Mouse (Mus musculus): ENCODE data around the gene Rmdn2. TPM values are rescaled to one million over a fixed set of nuclear protein-coding genes. Genes with fewer than 3 reads are reported as not detected.

Gene Rmdn2
- total and polyA plus RNA-seq, 2 experiments from 2014 or later: 9.4 to 12.0 TPM

DNA sequence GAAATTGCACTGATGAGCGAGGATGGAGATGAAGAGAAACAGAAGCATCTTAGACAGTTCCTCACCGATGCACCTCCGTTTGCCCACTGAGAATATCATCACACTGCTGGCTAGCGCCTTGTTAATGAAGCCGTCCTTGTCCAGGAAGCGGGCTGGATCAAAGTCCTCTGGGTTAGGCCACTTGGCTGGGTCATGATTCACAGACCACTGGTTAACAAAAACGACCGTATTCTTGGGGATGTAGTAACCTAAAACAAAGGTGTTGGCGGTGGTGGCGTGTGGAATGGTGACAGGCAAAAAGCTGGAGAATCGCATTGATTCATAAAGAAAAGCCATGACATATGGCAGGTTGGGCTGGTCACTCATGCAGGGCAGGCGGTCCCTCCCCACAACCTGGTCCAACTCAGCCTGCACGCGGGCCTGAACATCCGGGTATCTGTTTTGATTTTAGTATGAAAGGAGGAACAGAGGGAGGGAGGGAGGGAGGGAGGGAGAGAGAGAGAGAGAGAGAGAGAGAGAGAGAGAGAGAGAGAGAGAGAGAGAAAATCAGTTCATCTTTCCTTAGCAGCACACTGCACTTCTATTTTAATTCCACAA lies 98.7 kb downstream of the Rmdn2 start:
- DNase-seq: no peak
- 17% methylated on average over 15 of the region's 15 CpGs for WGBS

DNA sequence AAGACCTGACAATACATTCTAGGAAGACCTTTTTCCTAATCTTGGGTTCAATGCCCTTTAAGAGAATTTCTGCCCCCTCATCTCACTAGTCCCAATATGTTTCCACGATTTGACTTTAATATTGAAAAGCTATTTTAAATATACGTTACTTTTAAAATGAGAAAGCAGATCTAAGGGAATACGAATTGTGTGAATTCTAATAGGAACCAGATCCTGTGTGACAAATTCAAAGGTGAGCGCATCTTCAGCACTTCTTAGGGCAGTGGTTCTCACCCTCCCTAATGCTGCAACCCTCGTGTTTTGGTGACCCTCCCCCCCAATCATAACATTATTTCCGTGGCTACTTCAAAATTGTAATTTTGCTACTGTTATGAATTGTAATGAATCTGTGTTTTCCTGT lies 100.3 kb downstream of the Rmdn2 start:
- ATAC-seq: no peak
- H3K4me3 ChIP-seq (ENCODE audit: low read depth, low read length): no peak overlapping the region
- no peak for TF ChIP-seq CTCF (IDR thresholded peaks at IDR 0.05; ENCODE audit: low read depth)

More for the DNA sequence above, 98.7 kb downstream of the Rmdn2 start:
- no peak for ATAC-seq
- Histone ChIP-seq H3K4me1 (ENCODE audit: insufficient read depth) (peaks cover 7% of the 10 kb centered on the region; the same call in 1 of the 2 replicates), H3K4me2 (ENCODE audit: low read depth) (no peak overlapping the region), H3K9me3 (ENCODE audit: low read length) (no peaks in the 10 kb centered on the region), H3K9ac (no peak overlapping the region), H3K4me3 (ENCODE audit: low read depth, low read length) (no peak overlapping the region), H3K27me3 (ENCODE audit: insufficient read depth, low read length) (peaks cover 42% of the 10 kb centered on the region), H3K36me3 (ENCODE audit: insufficient read depth) (no peaks in the 10 kb centered on the region), H3K27ac (ENCODE audit: low read depth, low read length) (no peak overlapping the region)
- TF ChIP-seq CTCF (IDR thresholded peaks at IDR 0.05; ENCODE audit: low read depth): no peak

DNA sequence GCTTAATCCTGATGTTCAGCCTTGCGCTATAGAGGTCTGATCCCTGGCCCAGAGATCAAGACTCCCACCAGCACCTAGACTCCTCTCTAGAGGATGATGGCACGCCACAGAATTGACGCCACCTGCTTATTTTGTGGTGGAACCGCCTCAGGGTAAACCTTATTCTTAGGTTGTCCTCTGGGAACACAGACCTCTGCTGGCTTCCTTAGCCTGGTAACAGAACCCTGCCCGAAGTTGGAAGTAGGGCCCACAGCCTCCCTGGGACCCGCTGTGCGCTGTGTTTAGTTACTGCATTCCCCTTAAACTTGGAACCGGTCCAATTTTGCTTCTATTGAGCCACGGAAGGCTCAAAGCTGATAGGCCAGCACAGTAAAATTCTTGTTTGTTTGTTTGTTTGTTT lies 100.9 kb downstream of the Rmdn2 start:
- no peak overlapping the region for H3K4me2 ChIP-seq (ENCODE audit: low read depth)
- H3K4me3 ChIP-seq (ENCODE audit: low read depth, low read length): peak overlapping the region; percentile 44; the same call in 1 of the 2 replicates
- no peak overlapping the region for H3K27ac ChIP-seq (ENCODE audit: low read depth, low read length)
- peaks cover 43% of the 10 kb centered on the region for H3K27me3 ChIP-seq (ENCODE audit: insufficient read depth, low read length)
- 4% methylated on average over 9 of the region's 9 CpGs for WGBS
- no peak for TF ChIP-seq CTCF (IDR thresholded peaks at IDR 0.05; ENCODE audit: low read depth)
- DNase-seq (no peak), ATAC-seq (no peak)
- no peaks in the 10 kb centered on the region for H3K36me3 ChIP-seq (ENCODE audit: insufficient read depth)
- H3K9me3 ChIP-seq (ENCODE audit: low read length): no peaks in the 10 kb centered on the region
- H3K4me1 ChIP-seq (ENCODE audit: insufficient read depth): peaks cover 9% of the 10 kb centered on the region; the same call in 1 of the 2 replicates
- H3K9ac ChIP-seq: no peak overlapping the region

More for the DNA sequence above, 100.3 kb downstream of the Rmdn2 start:
- Histone ChIP-seq H3K36me3 (ENCODE audit: insufficient read depth) (no peaks in the 10 kb centered on the region), H3K4me2 (ENCODE audit: low read depth) (no peak overlapping the region), H3K9ac (no peak overlapping the region), H3K27me3 (ENCODE audit: insufficient read depth, low read length) (peaks cover 43% of the 10 kb centered on the region), H3K9me3 (ENCODE audit: low read length) (no peaks in the 10 kb centered on the region), H3K27ac (ENCODE audit: low read depth, low read length) (no peak overlapping the region), H3K4me1 (ENCODE audit: insufficient read depth) (peaks cover 9% of the 10 kb centered on the region; the same call in 1 of the 2 replicates)
- WGBS: 19% methylated on average over 6 of the region's 6 CpGs
- DNase-seq: no peak

DNA sequence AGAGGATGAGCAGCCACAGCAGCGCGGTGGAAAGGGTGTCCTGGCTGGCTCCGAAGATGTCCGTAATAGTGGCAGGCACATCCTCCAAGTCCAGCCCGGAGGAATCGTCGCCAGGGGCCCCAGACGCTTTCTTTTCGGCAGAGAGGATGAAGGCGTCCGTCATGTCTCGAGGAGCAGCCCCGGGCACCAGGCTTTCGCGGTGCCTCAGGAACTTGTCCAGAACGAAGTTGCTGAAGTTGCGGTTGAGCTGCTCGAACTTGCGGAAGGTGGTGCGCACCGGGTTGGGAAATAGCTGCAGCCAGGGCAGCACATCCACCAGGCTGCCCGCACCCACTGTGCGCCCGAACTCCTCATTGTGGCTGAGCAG lies 101.6 kb downstream of the Rmdn2 start:
- H3K27ac ChIP-seq (ENCODE audit: low read depth, low read length): no peak overlapping the region
- ATAC-seq: no peak
- no peaks in the 10 kb centered on the region for H3K36me3 ChIP-seq (ENCODE audit: insufficient read depth)
- peak overlapping the region; percentile 18; the same call in 1 of the 2 replicates for H3K9ac ChIP-seq
- TF ChIP-seq CTCF (IDR thresholded peaks at IDR 0.05; ENCODE audit: low read depth): no peak
- peaks cover 43% of the 10 kb centered on the region for H3K27me3 ChIP-seq (ENCODE audit: insufficient read depth, low read length)
- H3K4me2 ChIP-seq (ENCODE audit: low read depth): peak overlapping the region; percentile 93
- no peaks in the 10 kb centered on the region for H3K9me3 ChIP-seq (ENCODE audit: low read length)
- DNase-seq: no peak
- WGBS: under 1% methylated on average over 24 of the region's 24 CpGs
- peaks cover 9% of the 10 kb centered on the region; the same call in 1 of the 2 replicates for H3K4me1 ChIP-seq (ENCODE audit: insufficient read depth)
- peak overlapping the region; percentile 44 for H3K4me3 ChIP-seq (ENCODE audit: low read depth, low read length)

DNA sequence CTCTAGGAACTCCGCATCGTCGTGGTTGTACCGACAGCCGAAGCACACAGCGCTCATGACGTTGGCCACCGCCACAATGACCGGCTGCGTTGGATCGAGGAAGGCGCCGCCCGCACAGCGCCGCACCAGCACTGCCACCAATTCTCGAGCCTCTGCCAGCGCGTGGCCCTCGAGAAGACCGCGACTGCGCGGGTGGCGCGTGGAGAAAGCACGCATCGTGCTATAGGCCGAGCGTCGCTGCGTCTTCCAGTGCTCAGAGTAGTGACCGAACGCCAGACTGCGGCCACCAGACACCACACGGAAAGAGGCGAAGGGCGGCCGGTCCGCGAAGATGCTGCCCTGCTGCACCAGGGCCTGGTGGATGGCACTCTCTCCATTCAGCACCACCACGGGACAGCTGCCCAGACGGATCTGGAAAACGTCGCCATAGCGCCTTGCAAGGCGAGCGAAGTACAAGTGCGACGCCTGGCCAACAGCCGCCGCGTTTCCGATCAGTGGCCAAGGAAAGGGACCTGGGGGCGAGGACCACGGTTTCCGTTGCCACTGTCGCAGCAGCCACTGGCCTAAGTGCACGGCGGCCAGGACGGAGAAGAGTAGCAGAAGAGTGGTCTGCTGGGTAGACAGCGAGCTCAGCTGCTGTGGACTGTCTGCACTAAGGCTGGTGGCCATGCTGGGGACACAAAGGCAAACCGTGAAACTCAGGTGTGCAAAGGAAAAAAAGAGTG lies 102.1 kb downstream of the Rmdn2 start:
- Histone ChIP-seq H3K27me3 (ENCODE audit: insufficient read depth, low read length) (peaks cover 43% of the 10 kb centered on the region), H3K9ac (peak overlapping the region; percentile 18; the same call in 1 of the 2 replicates), H3K4me3 (ENCODE audit: low read depth, low read length) (peak overlapping the region; percentile 44), H3K27ac (ENCODE audit: low read depth, low read length) (no peak overlapping the region), H3K36me3 (ENCODE audit: insufficient read depth) (no peaks in the 10 kb centered on the region), H3K4me2 (ENCODE audit: low read depth) (peak overlapping the region; percentile 93), H3K4me1 (ENCODE audit: insufficient read depth) (peaks cover 9% of the 10 kb centered on the region; the same call in 1 of the 2 replicates), H3K9me3 (ENCODE audit: low read length) (no peaks in the 10 kb centered on the region)
- DNase-seq (peak; percentile 63), ATAC-seq (peak; percentile 38)
- TF ChIP-seq CTCF (IDR thresholded peaks at IDR 0.05; ENCODE audit: low read depth): no peak
- WGBS: 2% methylated on average over 63 of the region's 63 CpGs

DNA sequence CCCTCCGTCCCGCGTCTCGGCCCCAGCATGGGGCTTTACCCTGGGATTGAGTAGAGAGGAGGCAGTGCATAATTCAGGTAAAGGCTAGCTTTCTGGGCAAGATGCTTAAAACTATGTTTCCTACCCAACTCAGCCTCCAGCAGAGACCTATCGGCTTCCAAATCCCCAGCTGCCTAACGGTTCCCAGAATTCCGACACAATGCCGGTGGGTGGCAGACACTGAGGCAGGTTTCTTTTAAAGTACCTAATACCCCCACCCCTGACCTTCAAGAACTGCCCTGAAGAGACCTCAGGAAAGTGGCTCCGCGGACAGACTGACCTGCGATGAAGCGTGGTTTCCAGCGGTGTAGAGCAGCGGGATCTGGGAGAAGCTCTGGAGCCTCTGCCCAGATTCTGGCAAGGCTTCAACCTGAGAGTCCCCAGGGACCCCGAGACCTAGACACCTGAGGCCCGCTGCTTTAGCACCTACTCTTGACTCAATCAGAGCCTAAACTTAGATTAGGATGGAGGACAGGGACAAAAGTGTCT lies 102.8 kb downstream of the Rmdn2 start:
- Histone ChIP-seq H3K9ac (peak overlapping the region; percentile 37; the same call in 1 of the 2 replicates), H3K4me2 (ENCODE audit: low read depth) (peak overlapping the region; percentile 93), H3K9me3 (ENCODE audit: low read length) (no peaks in the 10 kb centered on the region), H3K4me3 (ENCODE audit: low read depth, low read length) (peak overlapping the region; percentile 44), H3K36me3 (ENCODE audit: insufficient read depth) (no peaks in the 10 kb centered on the region), H3K4me1 (ENCODE audit: insufficient read depth) (peaks cover 9% of the 10 kb centered on the region; the same call in 1 of the 2 replicates), H3K27ac (ENCODE audit: low read depth, low read length) (no peak overlapping the region), H3K27me3 (ENCODE audit: insufficient read depth, low read length) (peaks cover 43% of the 10 kb centered on the region)
- no peak for ATAC-seq
- DNase-seq: no peak
- no peak for TF ChIP-seq CTCF (IDR thresholded peaks at IDR 0.05; ENCODE audit: low read depth)
- 2% methylated on average over 16 of the region's 16 CpGs for WGBS
